ENCODE assay signal across 20 mouse cellular contexts in genomic region chr15:77353764-77354163, GRCm38 (mm10). TPM values are rescaled to one million over a fixed set of nuclear protein-coding genes. Genes with fewer than 3 reads are reported as not detected.
DNase-seq lines count a peak whose midpoint lies in the region; ATAC-seq lines count a peak whose summit lies in the region.
"Had no signal": no experiment of that assay in that cellular context is flagged by ENCODE, and none has a peak within 500 bp of the region (broad histone marks: within the 10 kb centered on the region; RNA-seq: fewer than 3 reads in every experiment).

No protein-coding gene starts in this region.

- no peak overlapping the region for H3K4me3 ChIP-seq in hindbrain, embryonic 16.5 days (ENCODE audit: low read length)
- no peak overlapping the region for H3K4me3 ChIP-seq in hindbrain, embryonic 12.5 days
- no peak overlapping the region for H3K4me3 ChIP-seq in midbrain, embryonic 11.5 days (ENCODE audit: low read depth, low read length)
- no peak overlapping the region for H3K4me3 ChIP-seq in midbrain, embryonic 14.5 days (replicated peaks; ENCODE audit: low read depth, low read length)
- no peak overlapping the region for H3K4me3 ChIP-seq in limb, embryonic 10.5 days
- H3K4me3 ChIP-seq: embryonic facial prominence, embryonic 13.5 days; heart, embryonic 15.5 days; liver, embryonic 13.5 days had no signal

- H3K27me3 ChIP-seq in hindbrain, embryonic 16.5 days (replicated peaks; ENCODE audit: control insufficient read depth, insufficient read depth, low read length), result no peaks in the 10 kb centered on the region
- H3K27me3 ChIP-seq in hindbrain, embryonic 12.5 days, result no peaks in the 10 kb centered on the region
- H3K27me3 ChIP-seq in midbrain, embryonic 11.5 days (ENCODE audit: control insufficient read depth, insufficient read depth, low read length), result no peaks in the 10 kb centered on the region
- H3K27me3 ChIP-seq in midbrain, embryonic 14.5 days (ENCODE audit: control insufficient read depth, insufficient read depth, low read length), result no peaks in the 10 kb centered on the region
- H3K27me3 ChIP-seq in limb, embryonic 10.5 days (ENCODE audit: low read depth, poor library complexity, severe bottlenecking), result no peaks in the 10 kb centered on the region
- H3K27me3 ChIP-seq: embryonic facial prominence, embryonic 13.5 days; heart, embryonic 15.5 days had no signal

- no peak overlapping the region for H3K9ac ChIP-seq in hindbrain, embryonic 16.5 days (ENCODE audit: low read depth, low read length)
- H3K9ac ChIP-seq in hindbrain, embryonic 12.5 days, result no peak overlapping the region; the same call in 1 of the 2 replicates
- no peak overlapping the region for H3K9ac ChIP-seq in midbrain, embryonic 11.5 days (ENCODE audit: low read length)
- H3K9ac ChIP-seq in midbrain, embryonic 14.5 days (replicated peaks; ENCODE audit: low read length), result no peak overlapping the region
- H3K9ac ChIP-seq: embryonic facial prominence, embryonic 13.5 days; heart, embryonic 15.5 days; liver, embryonic 13.5 days had no signal

- no peak for ATAC-seq in hindbrain, embryonic 16.5 days
- ATAC-seq in hindbrain, embryonic 12.5 days (ENCODE audit: low FRiP score), result no peak
- ATAC-seq in midbrain, embryonic 11.5 days (ENCODE audit: low FRiP score), result no peak
- ATAC-seq in midbrain, embryonic 14.5 days (ENCODE audit: low FRiP score, low TSS enrichment), result no peak
- ATAC-seq: CD4-positive, CD25-positive, alpha-beta regulatory T cell, adult 4 months had no signal

- H3K4me1 ChIP-seq in hindbrain, embryonic 16.5 days (ENCODE audit: control insufficient read depth, insufficient read depth, low read depth, low read length), result peaks cover 23% of the 10 kb centered on the region
- H3K4me1 ChIP-seq in hindbrain, embryonic 12.5 days, result peaks cover 51% of the 10 kb centered on the region
- H3K4me1 ChIP-seq in midbrain, embryonic 11.5 days (ENCODE audit: control insufficient read depth, insufficient read depth, low read length), result peaks cover 30% of the 10 kb centered on the region
- peaks cover 36% of the 10 kb centered on the region for H3K4me1 ChIP-seq in midbrain, embryonic 14.5 days (ENCODE audit: control insufficient read depth, insufficient read depth, low read length)
- H3K4me1 ChIP-seq in limb, embryonic 10.5 days, result peaks cover 50% of the 10 kb centered on the region

- H3K4me2 ChIP-seq in hindbrain, embryonic 16.5 days (ENCODE audit: low read length), result no peak overlapping the region
- H3K4me2 ChIP-seq in hindbrain, embryonic 12.5 days (replicated peaks), result no peak overlapping the region
- H3K4me2 ChIP-seq in midbrain, embryonic 11.5 days, result no peak overlapping the region
- H3K4me2 ChIP-seq in midbrain, embryonic 14.5 days (ENCODE audit: low read length), result no peak overlapping the region
- H3K4me2 ChIP-seq: embryonic facial prominence, embryonic 13.5 days; heart, embryonic 15.5 days; liver, embryonic 13.5 days had no signal

- WGBS in hindbrain, embryonic 16.5 days, result 45% methylated on average over 4 of the region's 4 CpGs
- 28% methylated on average over 4 of the region's 4 CpGs for WGBS in hindbrain, embryonic 12.5 days
- WGBS in midbrain, embryonic 11.5 days, result 59% methylated on average over 4 of the region's 4 CpGs
- 52% methylated on average over 4 of the region's 4 CpGs for WGBS in midbrain, embryonic 14.5 days
- 19% methylated on average over 4 of the region's 4 CpGs for WGBS in limb, embryonic 10.5 days

- peak overlapping the region; percentile 20; the same call in 1 of the 2 replicates for H3K27ac ChIP-seq in hindbrain, embryonic 16.5 days (ENCODE audit: low read depth, low read length)
- H3K27ac ChIP-seq in hindbrain, embryonic 12.5 days, result no peak overlapping the region
- H3K27ac ChIP-seq in midbrain, embryonic 11.5 days (ENCODE audit: low read depth, low read length), result no peak overlapping the region
- no peak overlapping the region for H3K27ac ChIP-seq in midbrain, embryonic 14.5 days (replicated peaks; ENCODE audit: low read depth, low read length)
- H3K27ac ChIP-seq in limb, embryonic 10.5 days, result peak overlapping the region; percentile 14; the same call in 1 of the 2 replicates
- H3K27ac ChIP-seq: embryonic facial prominence, embryonic 13.5 days; liver, embryonic 13.5 days had no signal

- peak; percentile 44 for DNase-seq in embryo, embryonic 10.5 days (ENCODE audit: low spot score)
- DNase-seq in embryo, embryonic 11 days, result no peak
- DNase-seq in midbrain, embryonic 11.5 days (ENCODE audit: low spot score, missing footprints), result peak; percentile 81
- no peak for DNase-seq in midbrain, embryonic 14.5 days
- DNase-seq in limb, embryonic 10.5 days (ENCODE audit: low spot score), result no peak
- no peak for DNase-seq in thymus, adult 18-20 months
- DNase-seq: cerebellum, adult 18-20 months; cerebellum, postnatal 25 days; gastrocnemius, postnatal 10 days; heart, adult 11 months; kidney, adult 2 months; kidney, postnatal 25 days; left cerebral cortex, postnatal 4 days; liver, embryonic 13.5 days; thymus, postnatal 14 days had no signal

- no peaks in the 10 kb centered on the region for H3K36me3 ChIP-seq in hindbrain, embryonic 16.5 days (ENCODE audit: control insufficient read depth, insufficient read depth, low read length)
- no peaks in the 10 kb centered on the region for H3K36me3 ChIP-seq in hindbrain, embryonic 12.5 days
- H3K36me3 ChIP-seq in midbrain, embryonic 11.5 days (ENCODE audit: control insufficient read depth, insufficient read depth, low read length), result no peaks in the 10 kb centered on the region
- no peaks in the 10 kb centered on the region for H3K36me3 ChIP-seq in midbrain, embryonic 14.5 days (ENCODE audit: control insufficient read depth, insufficient read depth, low read length)
- no peaks in the 10 kb centered on the region for H3K36me3 ChIP-seq in limb, embryonic 10.5 days
- H3K36me3 ChIP-seq: embryonic facial prominence, embryonic 13.5 days; heart, embryonic 15.5 days; liver, embryonic 13.5 days had no signal

- no peaks in the 10 kb centered on the region for H3K9me3 ChIP-seq in hindbrain, embryonic 16.5 days (ENCODE audit: control insufficient read depth, low read length)
- no peaks in the 10 kb centered on the region for H3K9me3 ChIP-seq in hindbrain, embryonic 12.5 days (replicated peaks)
- no peaks in the 10 kb centered on the region for H3K9me3 ChIP-seq in midbrain, embryonic 11.5 days (ENCODE audit: control insufficient read depth, low read length)
- H3K9me3 ChIP-seq in midbrain, embryonic 14.5 days (ENCODE audit: control insufficient read depth, low read length), result no peaks in the 10 kb centered on the region
- H3K9me3 ChIP-seq in limb, embryonic 10.5 days (replicated peaks), result no peaks in the 10 kb centered on the region
- H3K9me3 ChIP-seq: embryonic facial prominence, embryonic 13.5 days; heart, embryonic 15.5 days; liver, embryonic 13.5 days had no signal

RNA-seq across cellular contexts. Expression of gene Apol7a, which starts 45.1 kb away (rescaled TPM):
- not detected in 2 replicates for polyA plus RNA-seq in hindbrain, embryonic 16.5 days (2015; fragmentation: Nextera tagmentation; extraction: Ambion mirVana)
- not detected in 2 replicates for polyA plus RNA-seq in hindbrain, embryonic 12.5 days (2016; fragmentation: Nextera tagmentation; extraction: Ambion mirVana)
- polyA plus RNA-seq in midbrain, embryonic 11.5 days (2014; fragmentation: Nextera tagmentation; extraction: Ambion mirVana), result not detected in 2 replicates
- polyA plus RNA-seq in midbrain, embryonic 14.5 days (2014; fragmentation: Nextera tagmentation; extraction: Ambion mirVana), result not detected in 2 replicates
- not detected in 2 replicates for polyA plus RNA-seq in limb, embryonic 10.5 days (2016; fragmentation: Nextera tagmentation; extraction: Ambion mirVana)
- polyA plus RNA-seq: CD4-positive, CD25-positive, alpha-beta regulatory T cell, adult 4 months; embryonic facial prominence, embryonic 13.5 days; kidney, adult 2 months had no signal

RNA-seq across cellular contexts. Expression of gene Rbfox2, which starts 47.0 kb away (rescaled TPM):
- polyA plus RNA-seq in hindbrain, embryonic 16.5 days (2015; fragmentation: Nextera tagmentation; extraction: Ambion mirVana), result 122 and 140 TPM in 2 replicates
- 156 and 166 TPM in 2 replicates for polyA plus RNA-seq in hindbrain, embryonic 12.5 days (2016; fragmentation: Nextera tagmentation; extraction: Ambion mirVana)
- 73.2 and 79.9 TPM in 2 replicates for polyA plus RNA-seq in midbrain, embryonic 11.5 days (2014; fragmentation: Nextera tagmentation; extraction: Ambion mirVana)
- polyA plus RNA-seq in midbrain, embryonic 14.5 days (2014; fragmentation: Nextera tagmentation; extraction: Ambion mirVana), result 195 and 282 TPM in 2 replicates
- polyA plus RNA-seq in limb, embryonic 10.5 days (2016; fragmentation: Nextera tagmentation; extraction: Ambion mirVana), result 45.8 and 62.6 TPM in 2 replicates
- polyA plus RNA-seq: CD4-positive, CD25-positive, alpha-beta regulatory T cell, adult 4 months had no signal

RNA-seq across cellular contexts. Expression of gene Apol9a, which starts 57.2 kb away (rescaled TPM):
- polyA plus RNA-seq in hindbrain, embryonic 16.5 days (2015; fragmentation: Nextera tagmentation; extraction: Ambion mirVana), result 0.24 and 0.46 TPM in 2 replicates
- not detected in 2 replicates for polyA plus RNA-seq in hindbrain, embryonic 12.5 days (2016; fragmentation: Nextera tagmentation; extraction: Ambion mirVana)
- polyA plus RNA-seq in midbrain, embryonic 11.5 days (2014; fragmentation: Nextera tagmentation; extraction: Ambion mirVana), result not detected in 2 replicates
- not detected in 2 replicates for polyA plus RNA-seq in midbrain, embryonic 14.5 days (2014; fragmentation: Nextera tagmentation; extraction: Ambion mirVana)
- not detected in 2 replicates for polyA plus RNA-seq in limb, embryonic 10.5 days (2016; fragmentation: Nextera tagmentation; extraction: Ambion mirVana)
- polyA plus RNA-seq: embryonic facial prominence, embryonic 13.5 days had no signal

Comparison
In these comparisons a context has a peak if more than half of its experiments do, and no peak if none do; other contexts are left out.
1. DNase-seq: peak in embryo, embryonic 10.5 days (single experiment) and midbrain, embryonic 11.5 days (single experiment); none in embryo, embryonic 11 days (single experiment), midbrain, embryonic 14.5 days (single experiment), limb, embryonic 10.5 days (single experiment) and thymus, adult 18-20 months (0 of 2).
2. H3K27ac ChIP-seq: peak in hindbrain, embryonic 16.5 days (single experiment) and limb, embryonic 10.5 days (single experiment); none in hindbrain, embryonic 12.5 days (single experiment), midbrain, embryonic 11.5 days (single experiment) and midbrain, embryonic 14.5 days (single experiment).